Mouse (Mus musculus) c-Kit-positive CD71-positive TER-119-negative erythroid progenitor cells, embryonic 14.5 days (primary cell): ENCODE data around the gene Prdm16.

Experiments
- DNase-seq: peaks from one replicate; pipeline ENCODE4 v3.0.0-alpha.2; 2013; ENCODE audit warnings: low read depth

Gene Prdm16

DNA sequence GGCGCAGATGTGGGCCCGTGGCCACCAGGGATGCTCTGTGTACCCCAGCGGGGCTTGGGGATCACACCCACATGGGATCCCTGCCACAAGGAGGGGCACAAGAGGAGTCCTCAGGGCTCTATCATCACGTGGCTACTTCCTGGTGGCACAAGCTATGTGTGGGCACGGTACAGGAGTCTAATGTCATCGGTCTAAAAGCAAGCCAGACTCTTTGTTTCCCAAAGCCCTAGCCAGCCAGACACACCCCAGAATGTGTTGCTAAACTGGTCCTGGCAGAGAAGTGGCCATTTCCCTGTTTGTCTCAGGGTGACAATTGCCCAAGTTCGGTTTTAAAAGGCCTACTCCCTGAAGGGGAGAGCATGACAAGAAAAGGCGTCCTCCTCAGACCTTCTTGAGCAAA lies 303.4 kb downstream of the Prdm16 start:
- DNase-seq, result no peak

DNA sequence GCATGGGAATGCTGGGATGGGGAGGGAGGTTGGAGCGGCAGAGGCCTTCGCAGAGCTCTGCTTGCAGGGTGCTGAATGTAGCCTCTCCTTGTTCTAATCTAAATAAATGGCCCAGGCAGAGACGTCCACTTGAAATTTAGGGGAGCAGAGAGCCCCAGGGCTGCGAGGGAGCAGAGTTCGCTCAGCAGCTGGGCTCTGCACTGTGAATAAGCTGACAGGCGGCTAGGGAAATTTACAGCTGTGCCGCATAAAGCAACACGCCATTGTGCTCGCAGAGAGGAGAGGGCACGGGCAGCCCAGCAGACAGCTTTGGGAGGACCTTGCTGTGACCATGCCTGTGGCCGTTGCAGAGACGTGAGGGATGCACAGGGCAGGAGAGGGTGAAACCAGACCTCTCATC lies 305.4 kb downstream of the Prdm16 start:
- no peak for DNase-seq

DNA sequence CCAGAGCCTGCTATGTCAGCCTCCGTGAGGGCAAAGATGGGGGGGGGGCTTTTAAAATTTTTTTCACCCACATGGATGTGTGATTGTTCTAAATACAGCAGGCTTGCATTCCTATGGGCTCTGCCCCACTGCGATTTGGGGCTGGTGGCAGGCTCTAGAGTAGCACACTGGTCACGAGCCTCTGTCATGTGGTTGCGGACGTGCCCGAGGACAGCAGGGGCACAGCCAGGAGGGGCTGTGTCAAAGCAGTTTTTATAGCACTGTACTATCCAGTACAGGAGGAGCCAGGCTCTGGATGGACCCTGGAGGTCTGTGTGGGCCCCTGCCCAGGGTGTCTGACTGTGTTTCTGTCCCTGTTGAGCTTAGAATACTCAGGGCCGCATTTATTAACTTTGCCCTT lies 306.7 kb downstream of the Prdm16 start:
- no peak for DNase-seq

DNA sequence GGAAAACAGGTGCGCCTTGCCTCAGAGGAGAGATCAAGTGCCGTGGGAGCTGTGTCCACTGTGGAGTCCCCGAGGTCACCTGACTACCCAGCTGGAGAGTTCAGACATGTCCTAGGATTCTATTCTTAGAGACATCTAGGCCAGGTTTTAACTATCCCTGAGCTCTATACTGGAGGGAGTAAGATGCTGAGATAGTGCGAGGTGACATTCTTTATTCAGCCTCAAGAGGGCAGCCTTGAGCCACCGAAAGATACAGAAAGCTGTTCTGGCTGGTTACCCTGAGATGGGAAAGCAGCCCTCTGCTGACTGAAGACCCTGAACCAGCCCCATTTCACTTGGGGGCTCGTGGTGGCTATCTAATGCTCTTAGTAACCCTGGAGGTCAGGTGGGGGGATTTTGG lies 307.8 kb downstream of the Prdm16 start:
- peak; percentile 32 for DNase-seq

DNA sequence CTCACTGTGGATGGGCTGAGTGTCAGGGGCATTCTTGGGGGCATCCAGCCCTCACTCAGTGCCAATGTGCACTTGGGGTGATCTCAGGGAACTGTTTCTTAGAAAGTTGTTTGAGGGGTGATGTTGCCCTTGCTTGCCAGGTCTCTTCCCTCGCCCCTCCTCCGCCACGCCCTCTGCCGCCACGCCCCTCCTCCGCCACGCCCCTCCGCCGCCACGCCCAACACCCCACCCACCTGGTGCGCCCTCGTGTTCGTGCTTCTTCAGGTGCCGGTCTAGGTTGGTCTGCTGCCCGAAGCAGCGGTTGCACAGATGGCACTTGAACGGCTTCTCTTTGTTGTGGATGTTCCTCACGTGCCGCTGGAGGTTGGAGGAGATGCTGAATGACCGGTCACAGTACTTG lies 308.2 kb downstream of the Prdm16 start:
- no peak for DNase-seq

DNA sequence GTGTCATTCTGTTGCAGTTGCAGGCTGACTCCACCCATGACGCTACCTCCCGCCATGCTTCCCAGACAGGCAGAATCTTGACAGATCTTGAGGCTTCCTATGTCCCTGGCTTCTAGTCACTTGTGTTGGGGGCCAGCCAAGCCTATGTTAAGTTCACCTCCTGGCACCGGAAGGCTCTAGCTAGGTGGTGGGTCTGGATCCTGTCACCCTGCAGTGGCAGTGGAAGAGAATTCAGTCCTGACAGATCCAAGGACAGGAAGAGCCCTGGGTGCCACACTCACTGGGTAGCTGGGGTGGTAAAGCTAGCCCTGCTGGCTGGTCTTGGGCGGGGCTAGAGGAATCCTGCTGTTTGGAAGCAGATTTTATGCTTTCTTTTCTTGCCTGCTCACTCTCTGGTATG lies 311.3 kb downstream of the Prdm16 start:
- DNase-seq, result no peak

DNA sequence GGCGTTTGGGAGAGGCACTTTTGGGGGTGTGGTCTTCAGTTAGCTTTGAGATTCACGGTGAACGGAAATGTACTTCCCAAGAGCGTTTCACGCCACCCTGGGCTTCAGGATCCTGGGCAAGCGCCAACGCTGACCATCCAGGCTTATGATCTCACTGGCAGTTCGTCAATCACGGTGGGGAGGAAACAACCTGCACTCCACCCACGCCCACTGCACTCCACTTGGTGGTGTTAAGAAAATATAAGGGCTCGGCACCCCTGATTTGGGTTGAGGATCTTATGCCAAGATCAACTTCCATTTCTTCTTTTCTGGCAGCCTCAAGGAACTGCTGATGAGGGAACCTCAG lies 323.1 kb downstream of the Prdm16 start:
- DNase-seq, result no peak

DNA sequence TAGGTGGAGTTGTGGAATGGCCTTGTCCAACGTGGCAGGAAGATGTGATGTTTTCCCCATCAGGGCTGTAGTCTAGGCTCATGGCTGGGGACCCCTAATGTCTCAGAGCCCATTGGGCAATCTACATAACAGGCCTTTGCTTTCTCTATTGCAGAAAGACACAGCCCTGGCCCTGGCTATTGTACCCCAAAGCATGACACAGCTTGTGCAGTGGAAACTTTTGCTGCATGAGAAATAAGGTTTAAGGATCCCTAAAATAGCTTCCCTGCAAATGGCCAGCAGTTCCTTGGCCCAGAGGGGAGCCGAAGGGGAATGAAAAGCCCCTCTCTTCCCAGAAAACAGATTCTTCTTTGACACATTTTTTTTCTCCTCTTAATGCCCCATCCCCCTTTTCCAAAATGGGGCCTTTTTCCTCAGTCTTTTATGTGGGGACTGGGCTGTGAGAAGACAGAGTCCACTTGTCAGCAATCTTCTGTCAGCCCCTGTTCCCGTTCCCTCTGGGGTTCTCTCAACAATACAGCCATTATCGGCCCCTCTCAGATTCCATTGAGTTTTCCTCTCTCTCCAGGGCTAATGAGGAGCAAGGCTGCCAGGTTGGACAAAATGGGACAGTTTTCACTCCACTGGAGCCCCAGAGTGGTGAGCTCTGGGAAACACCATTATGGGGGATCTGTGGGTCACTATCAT lies 323.6 kb downstream of the Prdm16 start:
- no peak for DNase-seq

DNA sequence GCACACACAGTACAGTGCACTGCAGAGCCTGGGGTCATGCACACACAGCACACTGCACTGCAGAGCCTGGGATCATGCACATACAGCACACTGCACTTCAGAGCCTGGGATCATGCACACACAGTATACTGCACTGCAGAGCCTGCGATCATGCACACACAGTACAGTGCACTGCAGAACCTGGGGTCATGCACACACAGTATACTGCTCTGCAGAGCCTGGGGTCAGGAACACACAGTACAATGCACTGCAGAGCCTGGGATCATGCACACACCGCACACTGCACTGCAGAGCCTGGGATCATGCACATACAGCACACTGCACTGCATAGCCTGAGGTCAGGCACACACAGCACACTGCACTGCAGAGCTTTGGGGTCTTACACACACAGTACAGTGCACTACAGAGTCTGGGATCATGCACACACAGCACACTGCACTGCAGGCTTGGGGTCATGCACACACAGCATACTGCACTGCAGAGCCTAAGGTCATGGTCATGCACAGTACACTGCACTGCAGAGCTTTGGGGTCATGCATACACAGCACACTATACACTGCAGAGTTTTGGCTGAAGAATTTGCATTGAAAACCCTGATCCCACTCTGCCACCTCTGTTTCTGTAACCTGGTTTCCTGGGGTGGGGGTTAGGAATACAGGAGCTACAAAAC lies 324.4 kb downstream of the Prdm16 start:
- no peak for DNase-seq

DNA sequence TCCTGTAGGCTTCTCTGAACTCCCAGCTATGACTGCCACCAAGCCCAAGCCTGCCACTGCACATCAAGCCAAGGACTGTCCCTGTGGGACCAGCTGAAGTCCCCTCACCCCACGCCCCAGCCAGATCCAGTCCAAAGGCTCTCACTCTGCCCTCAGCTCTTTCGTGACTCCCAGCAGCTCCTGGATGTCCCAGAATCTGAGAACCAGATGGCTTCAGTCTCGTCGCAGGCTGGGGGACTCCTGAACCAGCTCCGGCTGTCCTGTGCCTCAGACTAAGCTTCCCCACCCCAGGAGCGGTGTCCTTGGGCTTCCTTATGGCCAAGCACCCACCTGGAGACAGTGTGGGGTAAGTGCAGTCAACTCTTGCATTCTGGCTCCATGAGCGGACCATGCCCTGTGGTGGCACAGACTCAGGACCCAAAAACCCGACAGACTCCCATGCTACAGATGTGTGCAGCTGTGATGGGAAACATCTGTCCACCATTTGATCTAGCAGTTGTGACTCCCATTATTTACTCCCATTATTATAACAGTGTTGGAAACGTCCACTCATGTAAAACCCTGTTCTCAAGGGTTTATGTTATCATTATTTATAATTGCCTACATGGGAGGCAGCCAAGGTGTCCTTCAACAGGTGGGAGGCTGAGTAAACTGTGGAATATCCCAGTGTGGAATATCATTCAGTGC lies 326.0 kb downstream of the Prdm16 start:
- DNase-seq, result no peak

DNA sequence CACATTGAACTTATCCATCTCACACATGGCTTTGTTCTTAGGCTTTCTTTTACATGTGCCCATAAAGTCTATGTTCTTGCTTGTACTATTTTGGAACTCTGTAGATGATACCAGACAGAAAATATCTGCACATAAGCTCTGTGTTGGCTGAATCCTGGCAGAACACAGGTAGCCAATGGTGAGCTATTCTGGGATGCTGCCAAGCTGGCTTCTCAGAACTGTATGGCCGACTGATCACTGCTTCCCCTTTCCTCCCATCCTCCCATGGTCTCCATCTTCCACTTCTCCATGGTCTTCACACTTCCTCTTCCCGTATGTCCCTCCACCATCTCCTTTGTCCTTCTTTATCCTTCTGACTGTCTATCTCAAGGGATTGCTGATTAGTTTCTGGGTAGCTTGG lies 327.5 kb downstream of the Prdm16 start:
- DNase-seq, result no peak

DNA sequence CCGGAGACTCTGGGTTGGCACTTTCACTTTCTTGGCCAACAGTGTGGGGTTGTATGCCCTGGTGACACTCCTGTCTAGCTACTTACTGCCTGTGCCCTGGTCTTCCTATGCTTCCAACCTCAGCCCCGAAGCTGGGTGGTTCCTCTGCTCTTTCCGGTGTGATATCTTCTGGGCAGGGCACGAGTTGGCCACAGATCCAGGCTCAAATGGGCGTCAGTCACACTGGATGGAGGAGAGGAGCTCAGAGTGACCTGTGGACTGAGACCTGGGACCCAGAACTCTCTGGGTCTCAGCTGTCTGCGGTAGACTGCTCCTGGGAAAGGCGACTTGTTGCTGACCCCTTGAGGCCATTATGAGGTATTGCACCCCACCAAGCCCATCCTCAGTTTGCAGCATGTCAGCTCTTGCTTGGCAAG lies 335.2 kb downstream of the Prdm16 start, which contains the start of gene Arhgef16:
Gene Arhgef16 (minus strand): TSS at position 211 of the 416 bp plus-strand sequence.
- DNase-seq, result peak; percentile 13

DNA sequence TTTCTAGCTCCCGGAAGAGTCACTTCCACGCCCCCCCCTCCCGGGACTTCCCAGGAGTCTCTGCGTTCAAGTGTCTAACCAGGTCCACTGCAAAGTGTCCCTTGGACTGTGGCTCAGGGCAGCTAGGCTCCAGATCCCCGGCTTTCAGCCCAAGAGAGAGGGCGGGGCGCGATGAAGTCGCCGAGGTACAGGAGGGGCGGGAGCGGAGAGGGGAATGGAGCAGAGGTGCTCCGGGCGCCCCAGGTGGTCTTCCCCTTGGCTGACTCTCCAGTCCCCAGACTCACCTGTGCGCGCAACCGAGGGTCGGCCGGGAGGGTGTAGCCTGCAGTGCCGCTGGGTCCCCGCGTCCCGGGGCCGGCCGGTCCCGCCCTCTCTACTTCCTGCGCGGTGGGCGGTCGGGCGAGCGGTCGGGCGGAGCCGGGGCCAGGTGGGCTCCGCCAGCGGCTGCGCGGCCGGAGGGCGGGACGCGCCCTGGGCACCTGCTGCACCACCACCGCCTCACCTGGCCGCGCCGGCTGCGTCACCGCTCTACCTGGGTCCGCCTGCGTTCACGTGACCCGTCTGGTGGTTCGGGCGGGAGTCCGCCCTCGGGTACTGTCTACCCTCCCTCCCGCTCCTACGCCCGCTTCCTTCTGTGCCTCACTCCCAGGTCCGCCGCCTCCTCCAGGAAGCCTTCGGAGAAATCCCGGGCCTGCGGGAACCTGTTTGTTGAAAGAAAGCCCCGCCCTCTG lies 337.0 kb downstream of the Prdm16 start:
- no peak for DNase-seq

DNA sequence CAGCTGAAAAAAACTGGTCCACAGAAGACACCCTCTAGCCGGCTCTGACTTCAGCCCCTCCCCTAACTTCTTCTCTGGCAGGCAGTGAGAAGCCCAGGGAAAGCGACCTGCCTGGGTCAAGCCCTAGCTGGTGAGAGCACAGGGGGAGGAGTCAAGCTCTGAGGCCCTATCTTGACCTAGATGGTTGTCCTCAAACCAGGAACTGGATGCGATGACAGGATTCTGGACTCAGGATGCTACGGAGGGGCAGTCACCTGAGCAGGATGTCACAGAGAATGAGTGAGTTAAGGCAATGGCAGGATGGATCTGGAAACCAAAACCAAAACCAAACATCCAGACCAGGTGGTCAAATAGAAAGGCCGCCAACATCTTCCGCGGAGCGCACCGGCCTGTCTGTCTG lies 338.9 kb downstream of the Prdm16 start:
- no peak for DNase-seq

DNA sequence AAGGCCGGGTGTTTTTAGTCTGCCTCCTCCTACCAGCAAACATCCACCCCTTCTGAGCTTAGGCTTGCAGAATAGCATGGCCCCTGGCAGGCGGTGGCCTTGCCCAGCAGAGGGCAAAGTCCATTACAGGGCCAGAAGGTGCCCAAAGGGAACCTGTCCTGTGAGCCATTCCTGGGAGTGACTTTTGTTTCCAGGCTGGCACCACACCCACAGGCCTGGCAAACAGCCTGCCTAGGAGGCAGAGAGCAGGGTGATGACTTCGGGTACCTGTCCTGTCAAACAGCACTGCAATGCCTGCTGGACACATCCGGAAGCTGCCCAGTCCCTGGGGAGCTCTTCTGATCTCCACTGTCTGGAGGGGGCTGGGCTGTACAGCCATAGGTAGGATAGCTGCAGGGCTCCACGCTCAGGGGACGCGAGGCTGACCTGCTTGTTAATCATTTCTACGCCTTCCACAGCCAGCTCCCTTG lies 342.4 kb downstream of the Prdm16 start:
- DNase-seq, result no peak

DNA sequence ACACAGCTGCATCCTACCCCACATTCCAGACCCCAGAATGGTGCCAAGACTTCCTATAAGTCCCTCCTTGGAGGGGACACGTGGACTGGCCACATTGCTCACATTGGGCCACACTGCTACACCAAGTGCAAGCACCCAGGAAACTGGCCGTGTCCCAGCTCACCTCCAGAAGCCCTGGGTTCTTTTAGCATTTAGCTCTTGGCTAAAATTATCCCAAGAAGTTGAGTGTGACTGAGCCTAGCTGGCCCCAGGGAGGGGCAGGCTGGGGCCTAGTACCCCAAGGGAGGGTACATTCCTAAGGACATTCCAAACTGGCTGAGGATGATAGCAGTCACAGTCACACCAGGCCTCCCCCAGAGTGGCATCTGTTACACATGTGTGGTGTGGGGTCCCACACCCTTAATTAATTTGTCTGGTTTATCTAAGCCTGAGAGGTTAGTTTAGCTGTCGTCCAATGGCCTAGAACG lies 342.9 kb downstream of the Prdm16 start:
- no peak for DNase-seq

DNA sequence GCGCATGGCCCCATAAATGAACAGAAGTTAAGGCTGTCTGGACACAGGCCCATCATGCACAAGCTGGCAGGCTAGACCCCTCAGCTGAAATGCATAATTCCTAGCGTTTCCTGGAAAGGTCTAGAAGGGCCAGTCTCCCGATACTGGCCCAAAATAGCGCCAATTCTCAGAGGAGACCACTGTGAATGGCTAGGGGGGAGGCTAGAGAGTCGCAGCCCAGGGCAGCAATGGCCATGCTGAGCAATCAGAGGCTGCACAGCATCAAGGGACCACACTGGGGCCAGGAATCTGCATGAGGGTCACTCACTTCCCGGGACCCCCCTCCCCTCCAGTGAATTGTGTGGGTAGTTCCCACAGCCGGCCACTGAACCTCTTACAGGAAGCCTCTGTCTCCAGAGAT lies 353.0 kb downstream of the Prdm16 start:
- no peak for DNase-seq

DNA sequence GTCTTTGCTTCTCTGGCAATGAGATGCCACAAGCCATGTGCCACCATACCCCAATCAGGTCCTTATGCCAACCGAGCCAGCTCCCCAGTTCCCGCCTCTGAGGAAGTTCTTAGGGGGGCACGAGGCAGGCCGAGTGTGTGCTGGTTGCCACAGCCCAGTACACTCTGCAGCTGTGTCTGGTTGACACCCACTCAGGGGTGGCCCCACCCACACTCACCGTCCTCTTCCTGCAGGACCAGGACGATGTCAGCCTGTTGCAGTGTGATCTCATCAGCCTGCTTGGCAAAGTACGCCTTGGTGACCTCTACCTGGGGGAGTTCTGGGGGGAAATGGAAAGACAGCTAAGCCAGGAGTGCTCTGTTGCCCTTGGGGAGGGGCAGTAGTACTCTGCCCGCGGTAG lies 357.2 kb downstream of the Prdm16 start:
- no peak for DNase-seq

DNA sequence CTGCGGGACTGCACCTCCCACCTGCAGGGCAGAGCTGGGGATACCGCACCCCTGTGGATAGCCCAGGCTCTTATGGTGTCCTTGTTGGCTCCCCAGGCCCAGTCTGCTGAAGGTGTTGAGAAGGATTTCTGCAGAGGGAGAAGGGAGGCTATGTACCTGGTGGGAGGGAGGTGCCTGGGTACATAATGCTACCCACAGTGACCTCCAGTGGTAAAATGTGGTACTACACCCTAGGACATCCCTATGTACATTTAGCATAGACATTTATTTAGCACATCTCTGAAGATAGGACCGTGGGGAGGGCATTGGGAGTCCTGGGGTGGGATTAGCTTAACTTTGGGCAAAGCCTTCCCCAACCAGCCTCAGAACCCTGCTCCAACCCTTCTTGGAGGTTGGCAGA lies 363.7 kb downstream of the Prdm16 start:
- peak; percentile 47 for DNase-seq

DNA sequence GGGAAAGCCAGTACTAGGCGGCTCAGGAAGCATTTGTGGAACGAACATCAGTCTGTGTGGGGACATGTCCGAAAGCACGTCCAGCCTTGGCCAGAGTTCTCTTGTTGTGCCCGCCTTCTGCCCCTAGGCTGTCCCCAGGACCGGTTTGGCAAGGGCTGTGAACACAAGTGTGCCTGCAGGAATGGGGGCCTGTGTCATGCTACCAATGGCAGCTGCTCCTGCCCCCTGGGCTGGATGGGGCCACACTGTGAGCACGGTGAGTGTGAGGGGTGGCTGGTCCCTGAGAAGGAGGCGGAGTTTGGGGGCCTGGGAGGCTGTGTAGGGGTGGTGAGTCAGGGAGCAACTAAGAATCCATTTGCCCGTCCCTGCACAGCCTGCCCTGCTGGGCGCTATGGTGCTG lies 367.2 kb downstream of the Prdm16 start:
- DNase-seq, result no peak

DNA sequence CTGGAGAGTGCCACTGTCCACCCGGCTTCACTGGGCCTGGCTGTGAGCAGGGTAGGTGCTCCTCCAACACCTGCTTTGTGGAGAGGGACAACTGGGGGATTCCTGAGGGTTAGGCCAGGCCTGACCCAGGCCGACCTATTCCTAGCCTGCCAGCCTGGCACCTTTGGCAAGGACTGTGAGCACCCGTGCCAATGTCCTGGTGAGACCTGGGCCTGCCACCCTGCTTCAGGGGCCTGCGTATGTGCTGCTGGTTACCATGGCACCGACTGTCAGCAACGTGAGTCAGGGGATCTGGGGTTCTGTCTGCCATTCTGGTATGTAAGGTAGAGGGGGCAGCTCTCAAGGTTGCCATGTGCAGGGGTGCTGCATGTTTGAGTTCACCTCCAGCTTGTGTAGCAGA lies 369.2 kb downstream of the Prdm16 start:
- DNase-seq, result no peak
